Mouse (Mus musculus) small intestine, adult 2 months (tissue): ENCODE measurements around the gene Kat6b. TPM values are rescaled to one million over a fixed set of nuclear protein-coding genes. Genes with fewer than 3 reads are reported as not detected.
"Not testable (repeated sequence)": the region's sequence is repeated elsewhere in the genome, so short reads cannot be mapped to it uniquely, and the experiment has no call there.

ENCODE experiments used
- H3K27ac ChIP-seq: fragments of 200-500 bp; 2 replicates; pipeline ENCODE4 v1.5.1; 2012; ENCODE audit warnings: low read depth, low read length, control low read depth, inconsistent platforms; ENCODE audit not compliant: insufficient read depth
- H3K27me3 ChIP-seq: fragments of 200-500 bp; 2 replicates; pipeline ENCODE4 v1.6.1; 2012; ENCODE audit warnings: mild to moderate bottlenecking, moderate library complexity, low read length, inconsistent platforms; ENCODE audit not compliant: control insufficient read depth, insufficient read depth
- H3K36me3 ChIP-seq: fragments of 200-500 bp; 2 replicates; pipeline ENCODE4 v1.6.1; 2012; ENCODE audit warnings: mild to moderate bottlenecking, low read length, control low read depth, inconsistent platforms; ENCODE audit not compliant: control insufficient read depth, insufficient read depth
- H3K4me1 ChIP-seq: fragments of 200-500 bp; 2 replicates; pipeline ENCODE4 v1.6.1; 2012; ENCODE audit warnings: low read length, inconsistent platforms, mixed read lengths; ENCODE audit not compliant: control insufficient read depth, insufficient read depth, insufficient read length
- H3K4me3 ChIP-seq: fragments of 200-500 bp; 2 replicates; pipeline ENCODE4 v1.5.1; 2012; ENCODE audit warnings: low read depth, mild to moderate bottlenecking, control low read depth, inconsistent platforms, low read length, moderate library complexity
- CTCF ChIP-seq: fragments of 200-500 bp; IDR thresholded peaks from 2 replicates; pipeline ENCODE4 v1.5.1; 2012; ENCODE audit warnings: low read depth, mild to moderate bottlenecking, control low read depth, inconsistent platforms, low read length, moderate library complexity, mixed read lengths; ENCODE audit not compliant: insufficient replicate concordance, insufficient read length; ENCODE audit errors: extremely low read depth
- POLR2A ChIP-seq: fragments of 200-500 bp; IDR thresholded peaks from 2 replicates; pipeline ENCODE4 v1.6.1; 2012; ENCODE audit warnings: low read depth, mild to moderate bottlenecking, control low read depth, inconsistent platforms, low read length, moderate library complexity
- WGBS: fragments of 180-500 bp; shearing (Covaris S2); methylation state at CpG from one replicate; pipeline ENCODE4 v1.1.7; 2018; 5-methylcytosine and 5-hydroxymethylcytosine counted together
- polyA plus RNA-seq: library from polyadenylated mRNA; depleted of rRNA; stranded (reverse); fragments of >200 nt; gene quantifications from 2 replicates; pipeline ENCODE4 v1.2.3, GENCODE M21; 2012

Kat6b gene
- polyA plus RNA-seq, 1 experiment: 8.3 TPM

DNA sequence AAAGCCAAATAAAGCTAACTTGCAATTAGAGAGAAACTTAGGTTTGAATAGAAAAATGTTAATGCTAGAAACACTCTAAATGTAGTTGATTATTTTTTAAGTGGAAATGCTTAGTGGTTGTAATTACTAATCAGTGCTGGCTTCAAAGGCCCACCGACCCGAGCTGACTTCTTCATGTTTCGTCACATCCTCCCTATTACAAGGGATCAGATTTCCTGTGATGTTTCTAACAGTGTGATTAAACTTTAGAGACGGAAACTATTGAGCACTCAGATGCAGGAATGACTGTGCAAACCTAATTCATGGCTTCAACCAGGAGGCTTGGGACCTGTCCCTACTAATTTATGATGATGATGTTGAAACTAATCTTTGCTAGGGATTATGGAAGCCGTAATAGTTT, 25.8 kb downstream of the Kat6b start:
- no peaks in the 10 kb centered on the region for H3K27me3 ChIP-seq
- 76% methylated on average over 5 of the region's 5 CpGs for WGBS

DNA sequence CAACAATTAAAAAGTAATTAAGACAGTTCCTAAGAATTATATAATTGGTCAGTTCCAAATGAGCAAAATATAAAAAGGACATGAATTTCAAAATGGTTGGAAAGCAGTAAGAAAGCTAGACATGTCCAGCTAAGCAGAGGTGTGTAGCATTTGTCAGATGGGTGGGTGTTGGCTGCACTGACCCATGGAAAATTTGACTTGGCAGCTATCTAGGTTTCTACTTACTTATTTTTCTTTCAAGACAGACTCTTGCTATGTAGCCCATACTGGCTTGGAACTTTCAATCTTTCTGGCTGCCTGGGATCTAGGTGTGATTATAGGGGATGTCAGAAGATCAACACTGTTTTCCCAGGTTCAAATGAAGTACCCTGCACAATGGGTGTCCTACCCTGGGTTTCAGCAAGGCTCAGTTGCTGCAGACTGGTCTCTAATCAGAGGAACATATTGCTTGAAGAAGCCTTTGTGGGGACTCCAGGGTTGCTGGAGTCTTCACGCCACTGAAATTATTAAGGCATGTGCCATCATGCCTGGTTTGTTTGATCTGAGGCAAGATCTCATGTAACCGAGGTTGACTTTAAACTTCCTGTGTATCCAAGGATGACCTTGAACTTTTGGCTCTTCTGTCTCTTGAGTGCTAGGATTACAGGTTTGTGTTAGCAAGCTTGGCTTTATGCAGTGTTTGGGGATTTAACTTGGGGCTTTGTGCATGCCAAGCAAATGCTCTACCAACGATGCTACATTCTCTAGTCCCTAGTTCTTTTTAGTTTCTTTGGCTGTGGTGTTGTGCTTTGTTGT, 28.1 kb downstream of the Kat6b start:
- Histone ChIP-seq H3K4me3 (no peak overlapping the region), H3K4me1 (no peaks in the 10 kb centered on the region), H3K36me3 (peaks cover 2% of the 10 kb centered on the region; the same call in 1 of the 2 replicates), H3K27ac (no peak overlapping the region), H3K27me3 (no peaks in the 10 kb centered on the region)
- TF ChIP-seq CTCF (no peak), POLR2A (no peak)
- WGBS: 56% methylated on average over 3 of the region's 3 CpGs

More for the DNA sequence above, 25.8 kb downstream of the Kat6b start:
- Histone ChIP-seq H3K27ac (no peak overlapping the region), H3K36me3 (peaks cover 2% of the 10 kb centered on the region; the same call in 1 of the 2 replicates), H3K4me1 (peaks cover 4% of the 10 kb centered on the region; the same call in 1 of the 2 replicates), H3K4me3 (no peak overlapping the region)
- no peak for TF ChIP-seq POLR2A
- TF ChIP-seq CTCF: no peak

DNA sequence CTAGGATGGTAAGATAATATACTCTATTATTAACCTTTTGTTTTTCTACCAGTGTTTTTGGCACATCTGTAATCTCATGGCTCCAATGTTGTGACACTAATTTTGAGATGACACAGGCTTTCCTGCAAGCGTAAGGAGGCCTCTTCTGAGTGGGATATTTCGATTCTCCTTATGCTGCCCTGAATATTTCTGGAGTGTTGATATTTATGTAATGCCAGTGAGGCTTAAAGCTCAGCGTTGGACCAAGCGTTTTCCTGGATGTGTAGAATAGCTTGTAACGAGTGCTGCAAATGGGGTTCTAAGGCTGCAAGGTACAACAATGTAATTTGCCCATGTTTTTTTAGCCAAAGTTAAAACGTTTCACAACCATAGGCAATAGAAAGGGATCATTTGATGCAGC, 30.2 kb downstream of the Kat6b start:
- Histone ChIP-seq H3K36me3 (peaks cover 5% of the 10 kb centered on the region), H3K27ac (no peak overlapping the region), H3K4me3 (no peak overlapping the region), H3K4me1 (no peaks in the 10 kb centered on the region), H3K27me3 (no peaks in the 10 kb centered on the region)
- no peak for TF ChIP-seq CTCF
- TF ChIP-seq POLR2A: no peak
- WGBS: 86% methylated on average over 6 of the region's 6 CpGs

DNA sequence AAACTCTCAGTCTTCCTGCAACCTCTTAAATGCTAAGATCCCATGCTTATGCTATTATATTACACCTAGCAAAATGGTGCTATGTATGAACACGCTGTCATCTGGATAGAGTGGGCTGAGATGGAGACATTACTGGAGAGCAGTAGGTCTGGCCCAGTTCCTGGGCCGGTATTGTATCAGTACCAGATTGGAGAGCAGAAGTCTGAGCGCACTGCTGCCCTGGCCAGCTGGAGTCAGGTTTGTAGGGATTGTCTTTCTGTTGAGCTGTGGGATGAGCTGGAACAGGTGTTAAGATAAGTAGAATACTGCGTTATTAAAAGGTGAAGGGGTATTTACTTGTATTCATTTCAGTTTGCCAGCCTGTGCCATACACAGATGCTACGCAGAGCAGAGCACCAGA, 34.3 kb downstream of the Kat6b start:
- Histone ChIP-seq H3K36me3 (peaks cover 20% of the 10 kb centered on the region), H3K27me3 (no peaks in the 10 kb centered on the region), H3K27ac (no peak overlapping the region), H3K4me3 (no peak overlapping the region), H3K4me1 (no peaks in the 10 kb centered on the region)
- 95% methylated on average over 5 of the region's 5 CpGs for WGBS
- no peak for TF ChIP-seq POLR2A
- TF ChIP-seq CTCF: no peak

DNA sequence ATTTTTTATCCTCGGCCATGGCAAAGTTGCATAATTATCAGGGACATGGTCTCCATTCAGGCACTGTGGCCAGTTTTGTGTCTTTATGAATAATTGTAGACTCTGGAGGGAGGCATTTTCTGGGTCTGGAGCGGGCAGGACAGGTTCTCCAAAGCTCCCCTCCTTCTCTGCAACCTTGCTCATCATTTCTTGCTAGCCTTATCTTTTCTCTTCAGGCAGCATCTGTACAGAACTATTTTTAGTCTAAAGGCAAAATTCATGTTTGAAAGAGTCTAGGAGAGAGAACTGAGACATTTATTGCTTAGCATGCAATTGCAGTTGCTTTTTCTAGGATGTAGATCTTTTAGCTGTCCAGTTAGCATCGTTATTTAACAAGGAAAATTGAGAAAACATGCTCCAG, 38.1 kb downstream of the Kat6b start:
- Histone ChIP-seq H3K27me3 (no peaks in the 10 kb centered on the region), H3K4me1 (peaks cover 11% of the 10 kb centered on the region), H3K36me3 (peaks cover 21% of the 10 kb centered on the region), H3K27ac (no peak overlapping the region), H3K4me3 (no peak overlapping the region)
- no peak for TF ChIP-seq POLR2A
- TF ChIP-seq CTCF: no peak
- WGBS: 89% methylated on average over 3 of the region's 3 CpGs

DNA sequence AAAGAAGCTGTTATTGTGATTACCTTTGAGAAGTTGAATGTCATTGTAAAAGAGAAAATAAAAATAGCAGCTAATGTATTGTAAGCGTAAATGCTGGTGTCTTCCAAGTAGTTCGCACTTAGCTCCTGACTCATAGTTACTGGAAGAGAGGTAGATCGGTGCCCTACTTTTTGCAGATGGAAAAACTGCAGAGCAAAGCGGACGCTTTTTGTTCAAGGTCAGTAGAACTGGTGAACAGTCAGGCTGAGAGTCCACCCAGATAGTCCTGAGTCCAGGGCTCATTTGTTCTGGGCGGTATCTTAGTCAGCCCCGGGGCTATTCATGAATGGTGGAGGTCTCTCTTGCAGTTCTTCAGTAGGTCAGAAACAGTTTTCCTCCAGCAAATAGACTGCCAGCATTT, 39.3 kb downstream of the Kat6b start:
- WGBS: 85% methylated on average over 7 of the region's 7 CpGs
- no peak overlapping the region for H3K4me3 ChIP-seq
- peaks cover 18% of the 10 kb centered on the region for H3K36me3 ChIP-seq
- TF ChIP-seq POLR2A (no peak), CTCF (no peak)
- H3K4me1 ChIP-seq: peaks cover 11% of the 10 kb centered on the region
- H3K27ac ChIP-seq: no peak overlapping the region
- H3K27me3 ChIP-seq: no peaks in the 10 kb centered on the region

DNA sequence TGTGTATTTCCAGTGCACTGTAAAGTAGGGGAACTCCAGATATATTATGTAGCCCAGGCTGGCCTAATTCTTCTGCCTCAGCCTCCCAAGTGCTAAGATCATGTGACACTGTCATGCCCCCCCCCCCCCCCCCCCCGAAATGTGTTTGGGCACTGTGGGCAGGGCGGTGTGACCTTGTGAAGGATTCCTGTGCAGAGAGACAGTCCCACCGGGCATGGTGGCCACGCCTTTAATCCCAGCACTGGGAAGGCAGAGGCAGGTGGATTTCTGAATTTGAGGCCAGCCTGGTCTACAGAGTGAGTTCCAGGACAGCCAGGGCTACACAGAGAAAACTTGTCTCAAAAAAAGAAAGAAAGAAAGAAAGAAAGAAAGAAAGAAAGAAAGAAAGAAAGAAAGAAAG, 40.3 kb downstream of the Kat6b start:
- H3K27ac ChIP-seq, H3K27me3 ChIP-seq, H3K4me3 ChIP-seq: not testable (repeated sequence)
- H3K36me3 ChIP-seq: peaks cover 17% of the 10 kb centered on the region
- 77% methylated on average over 4 of the region's 4 CpGs for WGBS
- H3K4me1 ChIP-seq: peaks cover 11% of the 10 kb centered on the region
